Mouse (Mus musculus): ENCODE results near the gene Astl.

Gene Astl

DNA sequence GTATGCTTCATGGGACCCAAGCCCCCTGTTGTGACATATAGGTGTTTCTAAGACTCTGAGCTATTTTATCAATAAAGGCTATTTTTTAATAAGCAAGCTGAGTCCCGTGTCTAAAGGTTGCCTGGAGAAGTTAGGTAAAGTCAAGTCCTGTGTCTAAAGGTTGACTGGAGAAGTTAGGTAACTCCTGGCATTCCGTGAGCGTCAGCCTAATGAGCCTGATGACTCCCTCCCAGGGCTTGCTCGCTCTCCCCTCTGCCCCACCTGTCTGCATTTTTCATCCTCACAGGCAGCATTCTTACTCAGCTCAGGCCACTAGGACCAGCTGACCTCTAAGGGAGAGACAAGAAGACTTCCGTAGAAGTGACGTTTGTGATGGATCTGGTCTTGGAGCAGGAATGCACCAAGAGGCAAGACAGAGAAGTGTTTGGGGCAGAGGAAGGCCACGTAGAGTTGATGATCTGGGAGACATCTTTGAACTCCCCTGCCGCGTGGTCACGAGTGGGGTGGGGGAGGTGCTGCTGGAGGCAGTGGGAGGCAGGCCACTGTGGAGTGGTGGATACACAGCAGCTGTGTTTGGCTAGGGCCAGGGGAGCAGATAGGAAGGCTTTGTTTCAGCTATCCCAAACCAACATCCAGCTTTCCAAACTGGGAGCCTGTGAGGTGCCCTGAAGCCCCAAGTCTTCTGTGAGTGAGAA is 28.8 kb downstream of the Astl start:
- DNase-seq (ENCODE audit: low spot score) = no peak

DNA sequence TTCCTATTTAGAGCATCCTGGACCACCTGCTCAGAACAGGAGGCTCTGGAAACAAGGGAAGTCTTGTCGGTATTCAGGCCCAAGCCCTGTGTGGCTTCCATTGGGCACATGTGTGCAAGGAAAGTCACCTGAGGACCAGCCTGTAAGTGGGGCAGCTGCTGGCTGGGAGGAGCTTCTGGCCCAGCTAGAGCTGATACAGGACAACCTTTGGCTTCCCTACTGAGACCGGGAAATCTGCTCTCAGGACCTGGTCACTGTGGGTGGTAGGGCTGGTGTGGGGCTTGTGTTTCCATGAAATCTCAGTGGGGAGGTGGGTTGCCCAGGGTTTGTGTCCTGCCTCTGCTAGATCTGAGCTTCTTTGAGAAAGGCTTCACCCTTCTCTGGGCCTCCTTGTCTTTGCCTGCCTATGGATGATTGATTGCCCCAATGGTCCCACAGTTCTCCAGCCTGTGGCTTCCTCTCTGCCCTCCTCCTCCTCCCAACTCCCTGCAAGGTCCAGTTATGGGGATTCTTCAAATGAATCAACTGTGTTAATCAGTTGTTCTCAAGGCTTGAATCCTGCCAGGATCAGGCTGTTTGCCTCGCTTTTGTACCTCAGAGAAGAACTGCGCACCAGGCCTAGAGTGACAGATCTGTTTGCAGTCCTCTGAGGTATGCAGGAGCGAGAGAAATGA is 31.4 kb downstream of the Astl start:
- DNase-seq (ENCODE audit: low spot score) = no peak

- no peak for DNase-seq (ENCODE audit: low spot score)
These were observed 32.4 kb downstream of the Astl start for GRCm38 (mm10) chr2:127370561-127371483.

- DNase-seq (ENCODE audit: low spot score) = no peak
These were observed 33.0 kb downstream of the Astl start for GRCm38 (mm10) chr2:127371484-127371861.

GRCm38 (mm10) chr2:127372082-127372481 is 33.6 kb downstream of the Astl start:
- DNase-seq (ENCODE audit: low spot score) = no peak

DNA sequence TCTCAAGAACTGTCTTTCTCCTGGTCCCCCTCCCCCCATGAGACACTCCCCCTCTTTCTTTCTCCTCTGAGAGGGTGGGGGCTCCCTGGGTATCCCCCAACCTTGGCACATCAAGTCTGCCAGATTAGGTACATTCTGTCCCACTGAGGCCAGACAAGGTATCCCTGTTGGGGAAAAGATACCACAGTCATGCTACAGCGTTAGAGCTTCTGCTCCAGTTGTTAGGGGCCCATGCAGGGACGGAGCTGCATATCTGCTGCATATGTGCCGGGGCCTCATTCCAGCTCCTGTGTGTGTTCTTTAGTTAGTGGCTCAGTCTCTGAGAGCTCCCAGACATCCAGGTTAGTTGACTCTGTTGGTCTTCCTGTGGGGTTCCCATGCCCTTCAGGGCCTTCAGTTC is 35.7 kb downstream of the Astl start:
- DNase-seq (ENCODE audit: low spot score) = no peak

DNA sequence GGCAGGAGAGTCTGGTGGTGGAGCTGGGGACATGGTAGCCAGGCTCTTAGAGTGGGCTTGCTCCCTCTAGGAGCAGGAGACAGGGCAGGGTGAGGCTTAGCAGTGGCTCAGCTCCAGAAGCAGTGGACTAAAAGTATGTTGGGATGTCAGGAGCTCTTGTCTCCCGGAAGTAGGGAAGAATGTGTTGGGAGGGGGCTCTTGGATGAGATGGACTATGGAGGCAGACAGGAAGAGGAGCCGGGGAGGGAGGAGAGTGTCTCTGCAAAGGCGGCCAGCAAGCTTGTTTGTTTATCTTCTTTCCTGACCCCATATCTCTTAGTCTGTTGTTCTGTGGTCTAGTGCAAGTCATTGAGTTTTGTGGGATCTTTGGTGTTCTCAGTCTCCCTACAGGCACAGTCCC is 36.6 kb downstream of the Astl start:
- no peak for DNase-seq (ENCODE audit: low spot score)

GRCm38 (mm10) chr2:127375759-127376341 is 37.4 kb downstream of the Astl start:
- peak; percentile 20 for DNase-seq (ENCODE audit: low spot score)

DNA sequence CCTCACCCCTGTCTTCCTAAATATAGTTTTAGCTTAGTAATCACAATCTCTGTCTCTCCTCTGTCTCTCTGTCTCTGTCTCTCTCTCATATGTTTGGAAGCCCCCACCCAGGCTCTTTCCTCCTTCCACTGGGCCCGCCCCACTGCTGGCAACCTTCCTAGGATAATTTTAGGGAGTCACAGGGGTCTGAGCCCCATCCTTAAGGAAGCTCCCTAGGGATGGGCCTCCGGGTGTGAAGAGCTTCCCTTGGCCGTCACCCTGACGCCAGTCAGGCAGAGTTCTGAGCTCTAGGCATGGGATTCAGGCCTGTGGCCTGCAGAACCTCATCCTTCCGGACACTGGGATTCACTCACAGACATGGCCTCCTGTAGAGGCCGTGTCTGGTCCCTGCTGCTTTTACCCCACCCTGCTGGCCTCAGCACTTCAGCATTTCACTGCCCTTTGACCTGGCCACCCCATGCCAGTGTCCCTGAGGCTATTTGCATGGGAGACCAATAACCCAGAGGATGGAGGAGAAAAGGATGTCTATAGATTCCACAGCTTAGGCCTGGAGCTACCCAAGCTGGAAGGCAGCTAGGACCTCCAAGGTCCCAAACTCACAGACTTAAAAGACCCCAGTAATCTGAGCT is 38.1 kb downstream of the Astl start:
- no peak for DNase-seq (ENCODE audit: low spot score)

- DNase-seq (ENCODE audit: low spot score) = no peak
These were observed 39.6 kb downstream of the Astl start for GRCm38 (mm10) chr2:127377942-127378610.

GRCm38 (mm10) chr2:127378611-127378990 is 40.2 kb downstream of the Astl start:
- no peak for DNase-seq (ENCODE audit: low spot score)

GRCm38 (mm10) chr2:127379250-127379649 is 40.8 kb downstream of the Astl start:
- no peak for DNase-seq (ENCODE audit: low spot score)

GRCm38 (mm10) chr2:127383881-127384280 is 45.4 kb downstream of the Astl start:
- no peak for DNase-seq (ENCODE audit: low spot score)

DNA sequence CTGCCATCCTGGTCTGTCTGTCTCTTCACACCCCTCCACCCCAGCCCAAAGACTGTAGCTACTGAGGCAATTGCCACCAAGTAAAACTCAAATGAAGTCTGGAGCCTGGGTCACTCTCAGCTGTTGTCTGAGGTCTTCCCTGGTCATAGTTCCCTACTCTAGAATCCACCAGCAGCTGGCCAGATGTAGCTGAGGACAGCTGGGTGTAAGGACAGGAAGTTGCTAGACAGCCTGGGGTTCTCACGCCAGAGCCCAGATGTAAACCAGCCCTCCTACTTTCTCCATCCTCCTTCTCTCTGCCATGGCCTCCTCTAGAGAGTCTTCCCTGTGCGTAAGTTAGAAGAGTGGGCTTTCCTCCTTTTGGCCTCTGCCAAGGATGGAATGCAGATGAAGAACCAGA is 49.1 kb downstream of the Astl start:
- no peak for DNase-seq (ENCODE audit: low spot score)

DNA sequence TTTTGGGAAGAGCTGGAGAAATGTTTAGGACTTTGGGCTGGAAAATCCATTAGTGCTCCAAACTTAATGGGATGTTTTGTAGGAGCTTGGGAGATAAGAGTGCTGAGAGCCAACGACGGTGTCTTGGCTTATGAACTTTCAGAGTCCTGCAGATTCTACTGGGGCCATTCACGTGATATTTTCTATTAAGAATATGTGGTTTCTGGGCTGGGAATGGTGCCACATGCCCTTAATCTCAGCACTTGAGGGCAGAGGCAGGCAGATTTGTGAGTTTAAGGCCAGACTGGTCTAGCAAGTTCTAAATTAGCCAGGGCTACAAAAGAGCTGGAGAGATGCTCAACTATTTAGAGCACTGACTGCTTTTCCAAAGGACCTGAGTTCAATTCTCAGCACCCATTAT is 51.9 kb downstream of the Astl start:
- no peak for DNase-seq (ENCODE audit: low spot score)

DNA sequence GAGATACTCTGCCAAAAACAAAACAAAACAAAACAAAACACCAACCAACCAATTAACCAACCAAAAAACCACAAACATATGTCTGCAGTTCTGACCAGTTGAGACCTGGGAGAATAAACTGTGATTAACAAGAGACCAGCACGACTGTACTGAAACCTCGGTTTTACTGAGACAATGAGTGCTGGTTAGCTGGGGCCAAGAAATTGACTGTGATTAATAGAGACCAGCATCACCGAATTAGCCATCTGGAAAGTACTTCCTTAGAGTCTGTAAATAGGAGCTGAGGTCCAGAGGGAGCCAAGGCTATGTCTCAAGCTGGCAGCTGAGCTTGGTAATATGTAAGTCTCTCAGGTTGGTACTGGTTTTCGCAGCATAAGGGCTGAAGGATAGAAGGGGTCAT is 52.4 kb downstream of the Astl start:
- no peak for DNase-seq (ENCODE audit: low spot score)

DNA sequence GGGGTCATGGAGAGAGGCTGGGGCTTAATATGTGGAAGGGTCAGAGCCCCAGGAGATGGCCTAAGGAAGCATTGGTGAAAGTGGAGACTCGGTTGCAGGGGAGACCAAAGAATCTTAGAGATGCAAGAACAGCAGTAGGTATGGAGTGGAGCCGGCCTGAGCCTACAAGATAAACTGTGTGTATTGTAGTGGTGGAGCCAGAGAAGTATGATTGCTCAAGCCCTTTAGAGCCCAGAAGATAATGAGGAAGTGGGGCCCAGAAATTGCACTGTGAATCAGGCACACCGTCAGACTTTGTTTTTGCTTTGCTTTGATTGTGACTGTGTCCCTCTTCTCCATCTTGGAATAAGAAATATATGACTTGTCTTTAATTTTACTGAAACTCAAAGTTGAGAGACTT is 52.9 kb downstream of the Astl start:
- no peak for DNase-seq (ENCODE audit: low spot score)

DNA sequence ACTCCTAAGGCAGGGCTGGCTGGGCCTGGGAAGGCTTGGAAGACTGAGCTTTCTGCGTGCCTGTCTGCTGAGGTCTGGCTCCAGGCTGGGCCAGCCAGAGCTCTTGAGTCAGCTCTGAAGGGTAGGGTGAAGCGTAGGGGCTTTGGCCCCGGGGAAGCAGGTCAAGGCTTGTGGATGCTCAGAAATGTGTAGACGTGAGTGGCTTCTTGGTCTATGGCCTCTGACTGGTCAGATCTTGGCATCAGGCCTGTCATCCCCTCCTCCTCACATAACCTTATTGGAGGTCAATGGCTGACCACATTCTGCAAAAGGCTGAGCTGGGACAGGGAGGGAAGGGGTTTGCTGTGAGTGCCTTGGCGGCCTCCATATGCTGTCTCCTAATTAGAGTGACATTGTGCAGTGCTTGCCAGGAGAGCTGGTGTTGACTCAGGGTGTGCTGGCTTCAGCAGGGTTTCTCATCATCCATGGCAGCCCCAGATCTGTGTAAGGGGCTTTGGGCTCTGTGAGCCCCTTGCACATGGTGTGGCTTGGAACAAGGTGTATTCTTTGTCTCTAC is 56.2 kb downstream of the Astl start:
- no peak for DNase-seq (ENCODE audit: low spot score)

- no peak for DNase-seq (ENCODE audit: low spot score)
These were observed 60.3 kb downstream of the Astl start for GRCm38 (mm10) chr2:127398738-127399137.
